Mouse (Mus musculus): ENCODE measurements around the gene Kyat1.
A peak's percentile ranks its signal among the peaks of the same experiment; 100 is the strongest.

- TF ChIP-seq CTCF (IDR thresholded peaks at IDR 0.05; ENCODE audit: low read depth, low read length) (peak; percentile 58), EP300 (IDR thresholded peaks at IDR 0.05; ENCODE audit: insufficient read depth, low read depth, low read length) (no peak)
Observed at GRCm38 (mm10) chr2:30175897-30176296, 29.8 kb downstream of the Kyat1 start.

Measured in ES-Bruce4 (cell line).